Comparison of ENCODE assay signal across 18 mouse cellular contexts in the genomic region with DNA sequence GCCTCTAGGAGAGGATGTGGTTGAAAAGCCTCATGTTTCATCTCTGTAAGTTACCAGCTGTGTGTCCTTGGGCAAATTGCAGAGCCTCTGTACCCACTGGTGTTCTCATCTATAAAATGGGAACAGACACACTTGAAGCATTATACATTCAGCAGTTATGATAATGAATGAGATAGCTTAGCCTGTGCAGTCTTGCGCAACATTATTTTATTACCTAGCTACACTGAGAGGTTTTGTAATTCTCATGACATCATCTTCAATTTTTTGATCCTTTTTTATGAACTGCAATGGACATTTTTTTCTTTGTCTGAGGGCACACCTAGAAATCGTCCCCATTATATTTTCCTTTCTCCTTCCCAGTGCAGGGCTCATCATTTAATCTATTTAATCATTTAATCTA.
"Had no signal": no experiment of that assay in that cellular context is flagged by ENCODE, and none has a peak within 500 bp of the region (broad histone marks: within the 10 kb centered on the region; RNA-seq: fewer than 3 reads in every experiment).

No protein-coding gene starts in this region.

- DNase-seq: liver, postnatal 0 days; lung, adult 2 months; lung, postnatal 14 days; lung, postnatal 36 days; right cerebral cortex, postnatal 14 days; thymus, adult 2 months; thymus, postnatal 36 days had no signal

- H3K9ac ChIP-seq: liver, postnatal 0 days; lung, embryonic 15.5 days; midbrain, embryonic 13.5 days; midbrain, embryonic 15.5 days; neural tube, embryonic 13.5 days; neural tube, embryonic 15.5 days; stomach, embryonic 15.5 days had no signal

- H3K27ac ChIP-seq: lung, embryonic 15.5 days; macrophage; midbrain, embryonic 13.5 days; midbrain, embryonic 15.5 days; neural tube, embryonic 13.5 days; neural tube, embryonic 15.5 days; stomach, embryonic 15.5 days; stomach, postnatal 0 days had no signal

- H3K9me3 ChIP-seq: lung, embryonic 15.5 days; megakaryocyte, embryonic 14.5 days; midbrain, embryonic 13.5 days; midbrain, embryonic 15.5 days; neural tube, embryonic 13.5 days; neural tube, embryonic 15.5 days; stomach, embryonic 15.5 days had no signal

- H3K4me1 ChIP-seq: lung, embryonic 15.5 days; megakaryocyte, embryonic 14.5 days; midbrain, embryonic 13.5 days; midbrain, embryonic 15.5 days; neural tube, embryonic 13.5 days; neural tube, embryonic 15.5 days; stomach, embryonic 15.5 days had no signal

- H3K4me3 ChIP-seq: lung, embryonic 15.5 days; megakaryocyte, embryonic 14.5 days; midbrain, embryonic 13.5 days; midbrain, embryonic 15.5 days; neural tube, embryonic 13.5 days; neural tube, embryonic 15.5 days; stomach, embryonic 15.5 days had no signal

- ATAC-seq: liver, postnatal 0 days; lung, postnatal 0 days; midbrain, embryonic 13.5 days; midbrain, embryonic 15.5 days had no signal

- H3K27me3 ChIP-seq: lung, embryonic 15.5 days; megakaryocyte, embryonic 14.5 days; midbrain, embryonic 13.5 days; midbrain, embryonic 15.5 days; neural tube, embryonic 15.5 days; stomach, embryonic 15.5 days had no signal

- H3K36me3 ChIP-seq: lung, embryonic 15.5 days; midbrain, embryonic 13.5 days; midbrain, embryonic 15.5 days; neural tube, embryonic 13.5 days; neural tube, embryonic 15.5 days; stomach, embryonic 15.5 days had no signal

- H3K4me2 ChIP-seq: lung, embryonic 15.5 days; midbrain, embryonic 11.5 days; midbrain, embryonic 13.5 days; midbrain, embryonic 15.5 days; neural tube, embryonic 13.5 days; neural tube, embryonic 15.5 days; stomach, embryonic 15.5 days had no signal
